Mouse (Mus musculus) layer of hippocampus, postnatal 25 days (tissue): Measurements from ENCODE around the gene Plp2. TPM values are rescaled to one million over a fixed set of nuclear protein-coding genes. Genes with fewer than 3 reads are reported as not detected.

Source experiments
- DNase-seq, 2 experiments: peaks; one replicate each; pipeline ENCODE4 v3.0.0; 2022; ENCODE audit warnings: mixed read lengths in 2 of 2, low spot score in 1 of 2; ENCODE audit errors: extremely low spot score in 1 of 2
- total RNA-seq, 2 experiments: library from RNA; stranded (reverse); gene quantifications; 2 replicates each; pipeline ENCODE4 v1.2.3; 2021

The Plp2 gene
- total RNA-seq, 2 experiments from 2014 or later, result 5.0 to 6.2 TPM

GRCm38 (mm10) chrX:7664791-7665190, 6.4 kb downstream of the Plp2 start:
- DNase-seq, result no peak

GRCm38 (mm10) chrX:7662936-7663335, 8.3 kb downstream of the Plp2 start:
- DNase-seq, result no peak

GRCm38 (mm10) chrX:7661086-7661485, 10.1 kb downstream of the Plp2 start:
- no peak for DNase-seq

GRCm38 (mm10) chrX:7658785-7659589, 12.2 kb downstream of the Plp2 start:
- no peak for DNase-seq

- DNase-seq, result no peak
Observed at GRCm38 (mm10) chrX:7658031-7658784, 13.0 kb downstream of the Plp2 start.

GRCm38 (mm10) chrX:7657221-7657639, 14.0 kb downstream of the Plp2 start, which contains the start of gene Prickle3:
Prickle3 (plus strand) TSS chrX:7657260.
- no peak for DNase-seq

- DNase-seq, result peak in 1 of 2 experiments; percentile 52
Observed at GRCm38 (mm10) chrX:7648671-7649304, 22.4 kb downstream of the Plp2 start.

- peak in 1 of 2 experiments; percentile 89 for DNase-seq
Observed at GRCm38 (mm10) chrX:7645349-7645748, 25.8 kb downstream of the Plp2 start.

GRCm38 (mm10) chrX:7640785-7641184, 30.4 kb downstream of the Plp2 start:
- DNase-seq, result no peak

- no peak for DNase-seq
Observed at GRCm38 (mm10) chrX:7639536-7640325, 31.5 kb downstream of the Plp2 start.

GRCm38 (mm10) chrX:7638401-7639091, 32.6 kb downstream of the Plp2 start, which contains the start of gene Syp:
Syp (plus strand) TSS chrX:7638471.
- peak; percentile 79 to 81 for DNase-seq

- no peak for DNase-seq
Observed at GRCm38 (mm10) chrX:7635101-7635500, 36.1 kb downstream of the Plp2 start.

- no peak for DNase-seq
Observed at GRCm38 (mm10) chrX:7632560-7632959, 38.6 kb downstream of the Plp2 start.

Other genes starting within 250 kb of the Plp2 start
- under 1 TPM in 1 of 2 experiments, not detected in 1; 0.21 TPM for gene Foxp3, start 97.7 kb downstream of the Plp2 start, total RNA-seq
- 10 to 100 TPM; 17.4 to 17.8 TPM for gene Ppp1r3f, start 97.1 kb downstream of the Plp2 start, total RNA-seq
- gene Ccdc22, start 65.9 kb downstream of the Plp2 start, total RNA-seq, result 10 to 100 TPM; 20.9 to 25.2 TPM
- gene Cacna1f, start 64.3 kb downstream of the Plp2 start, total RNA-seq, result not detected
- 1,000 to 10,000 TPM; 1,873 to 2,127 TPM for gene Syp, start 32.9 kb downstream of the Plp2 start, total RNA-seq
- under 1 TPM; 0.57 to 0.82 TPM for gene Prickle3, start 14.1 kb downstream of the Plp2 start, total RNA-seq
- under 1 TPM; 0.17 to 0.77 TPM for gene Magix, start 9.9 kb upstream of the Plp2 start, total RNA-seq
- 10 to 100 TPM; 35.7 to 36.5 TPM for gene Gpkow, start 25.7 kb upstream of the Plp2 start, total RNA-seq
- 10 to 100 TPM; 51.1 to 55.2 TPM for gene Wdr45, start 42.9 kb upstream of the Plp2 start, total RNA-seq
- not detected for gene Gm45208, start 50.9 kb upstream of the Plp2 start, total RNA-seq
- 100 to 1,000 TPM; 100 to 109 TPM for gene Praf2, start 57.0 kb upstream of the Plp2 start, total RNA-seq
- gene Ccdc120, start 79.5 kb upstream of the Plp2 start, total RNA-seq, result 10 to 100 TPM; 17.0 to 20.9 TPM
- gene Tfe3, start 91.2 kb upstream of the Plp2 start, total RNA-seq, result 10 to 100 TPM; 28.7 to 33.5 TPM
- gene Gripap1, start 118.4 kb upstream of the Plp2 start, total RNA-seq, result 100 to 1,000 TPM in 1 of 2 experiments, 10 to 100 TPM in 1; 87.8 to 116 TPM
- gene Kcnd1, start 150.9 kb upstream of the Plp2 start, total RNA-seq, result 1 to 10 TPM; 8.0 to 9.5 TPM
- gene Otud5, start 170.0 kb upstream of the Plp2 start, total RNA-seq, result 10 to 100 TPM; 75.8 to 85.3 TPM
- gene Pim2, start 206.9 kb upstream of the Plp2 start, total RNA-seq, result 10 to 100 TPM; 52.2 to 57.4 TPM
- 10 to 100 TPM; 44.7 to 45.9 TPM for gene Slc35a2, start 212.6 kb upstream of the Plp2 start, total RNA-seq
- gene Pqbp1, start 227.9 kb upstream of the Plp2 start, total RNA-seq, result 10 to 100 TPM; 78.1 to 93.2 TPM
- gene Timm17b, start 228.0 kb upstream of the Plp2 start, total RNA-seq, result 10 to 100 TPM; 25.5 to 27.9 TPM
- gene Gm10491, start 236.4 kb upstream of the Plp2 start, total RNA-seq, result not detected
- not detected for gene Gm10490, start 238.2 kb upstream of the Plp2 start, total RNA-seq
- gene Pcsk1n, start 248.4 kb upstream of the Plp2 start, total RNA-seq, result 100 to 1,000 TPM; 386 to 442 TPM